Mouse (Mus musculus): Measurements from ENCODE around the gene Atp5j. TPM values are rescaled to one million over a fixed set of nuclear protein-coding genes. Genes with fewer than 3 reads are reported as not detected.

Gene Atp5j
- total and polyA plus RNA-seq, 2 experiments from 2014 or later, result 151 to 1,026 TPM

GRCm38 (mm10) chr16:84796678-84797077 is 38.7 kb downstream of the Atp5j start:
- Histone ChIP-seq H3K4me2 (ENCODE audit: low read depth, low read length) (no peak overlapping the region), H3K4me1 (ENCODE audit: insufficient read depth, low read length) (no peaks in the 10 kb centered on the region), H3K4me3 (ENCODE audit: low read length) (no peak overlapping the region), H3K27me3 (ENCODE audit: insufficient read depth, low read length) (no peaks in the 10 kb centered on the region), H3K27ac (no peak overlapping the region), H3K9ac (replicated peaks; ENCODE audit: low read length) (no peak overlapping the region), H3K36me3 (ENCODE audit: insufficient read depth, low read length) (no peaks in the 10 kb centered on the region), H3K9me3 (ENCODE audit: low read length) (no peaks in the 10 kb centered on the region)
- no peak for DNase-seq (ENCODE audit: low spot score)
- no peak for ATAC-seq
- no peak for TF ChIP-seq CTCF (IDR thresholded peaks at IDR 0.05; ENCODE audit: low read depth)
- 57% methylated on average over 9 of the region's 9 CpGs for WGBS

- Histone ChIP-seq H3K4me2 (ENCODE audit: low read depth, low read length) (no peak overlapping the region), H3K27ac (no peak overlapping the region), H3K4me3 (ENCODE audit: low read length) (no peak overlapping the region), H3K27me3 (ENCODE audit: insufficient read depth, low read length) (no peaks in the 10 kb centered on the region), H3K36me3 (ENCODE audit: insufficient read depth, low read length) (no peaks in the 10 kb centered on the region), H3K9me3 (ENCODE audit: low read length) (no peaks in the 10 kb centered on the region), H3K9ac (replicated peaks; ENCODE audit: low read length) (no peak overlapping the region), H3K4me1 (ENCODE audit: insufficient read depth, low read length) (no peaks in the 10 kb centered on the region)
- WGBS, result 56% methylated on average over 3 of the region's 3 CpGs
- no peak for TF ChIP-seq CTCF (IDR thresholded peaks at IDR 0.05; ENCODE audit: low read depth)
- no peak for DNase-seq (ENCODE audit: low spot score)
- no peak for ATAC-seq
Measured at GRCm38 (mm10) chr16:84795337-84795736, 40.1 kb downstream of the Atp5j start.

- WGBS, result 92% methylated on average over 14 of the region's 14 CpGs
- H3K4me1 ChIP-seq (ENCODE audit: insufficient read depth, low read length), result no peaks in the 10 kb centered on the region
Measured at GRCm38 (mm10) chr16:84793401-84793800, 42.0 kb downstream of the Atp5j start.

GRCm38 (mm10) chr16:84790595-84791165 is 44.7 kb downstream of the Atp5j start:
- Histone ChIP-seq H3K36me3 (ENCODE audit: insufficient read depth, low read length) (no peaks in the 10 kb centered on the region), H3K4me1 (ENCODE audit: insufficient read depth, low read length) (no peaks in the 10 kb centered on the region), H3K4me3 (ENCODE audit: low read length) (no peak overlapping the region), H3K27me3 (ENCODE audit: insufficient read depth, low read length) (no peaks in the 10 kb centered on the region), H3K4me2 (ENCODE audit: low read depth, low read length) (no peak overlapping the region), H3K9me3 (ENCODE audit: low read length) (no peaks in the 10 kb centered on the region), H3K27ac (no peak overlapping the region), H3K9ac (replicated peaks; ENCODE audit: low read length) (no peak overlapping the region)
- ATAC-seq (no peak), DNase-seq (ENCODE audit: low spot score) (no peak)
- no peak for TF ChIP-seq CTCF (IDR thresholded peaks at IDR 0.05; ENCODE audit: low read depth)
- 95% methylated on average over 2 of the region's 2 CpGs for WGBS

More at GRCm38 (mm10) chr16:84793401-84793800, 42.0 kb downstream of the Atp5j start:
- DNase-seq (ENCODE audit: low spot score), result no peak
- Histone ChIP-seq H3K9ac (replicated peaks; ENCODE audit: low read length) (no peak overlapping the region), H3K27ac (no peak overlapping the region), H3K4me2 (ENCODE audit: low read depth, low read length) (no peak overlapping the region), H3K9me3 (ENCODE audit: low read length) (no peaks in the 10 kb centered on the region), H3K27me3 (ENCODE audit: insufficient read depth, low read length) (no peaks in the 10 kb centered on the region), H3K36me3 (ENCODE audit: insufficient read depth, low read length) (no peaks in the 10 kb centered on the region), H3K4me3 (ENCODE audit: low read length) (no peak overlapping the region)
- ATAC-seq, result no peak
- TF ChIP-seq CTCF (IDR thresholded peaks at IDR 0.05; ENCODE audit: low read depth), result no peak

- H3K36me3 ChIP-seq (ENCODE audit: insufficient read depth, low read length), result no peaks in the 10 kb centered on the region
- no peak overlapping the region for H3K4me2 ChIP-seq (ENCODE audit: low read depth, low read length)
- DNase-seq (ENCODE audit: low spot score) (no peak), ATAC-seq (no peak)
- no peaks in the 10 kb centered on the region for H3K27me3 ChIP-seq (ENCODE audit: insufficient read depth, low read length)
- H3K9me3 ChIP-seq (ENCODE audit: low read length), result no peaks in the 10 kb centered on the region
- H3K4me3 ChIP-seq (ENCODE audit: low read length), result no peak overlapping the region
- H3K27ac ChIP-seq, result no peak overlapping the region
- TF ChIP-seq CTCF (IDR thresholded peaks at IDR 0.05; ENCODE audit: low read depth), result no peak
- H3K9ac ChIP-seq (replicated peaks; ENCODE audit: low read length), result no peak overlapping the region
- H3K4me1 ChIP-seq (ENCODE audit: insufficient read depth, low read length), result no peaks in the 10 kb centered on the region
- 35% methylated on average over 7 of the region's 7 CpGs for WGBS
Measured at GRCm38 (mm10) chr16:84784966-84785365, 50.5 kb downstream of the Atp5j start.

GRCm38 (mm10) chr16:84783279-84783678 is 52.1 kb downstream of the Atp5j start:
- H3K9ac ChIP-seq (replicated peaks; ENCODE audit: low read length), result no peak overlapping the region
- no peak for TF ChIP-seq CTCF (IDR thresholded peaks at IDR 0.05; ENCODE audit: low read depth)
- H3K27me3 ChIP-seq (ENCODE audit: insufficient read depth, low read length), result no peaks in the 10 kb centered on the region
- 47% methylated on average over 2 of the region's 2 CpGs for WGBS
- H3K27ac ChIP-seq, result no peak overlapping the region
- H3K4me2 ChIP-seq (ENCODE audit: low read depth, low read length), result no peak overlapping the region
- ATAC-seq (no peak), DNase-seq (ENCODE audit: low spot score) (no peak)
- H3K4me1 ChIP-seq (ENCODE audit: insufficient read depth, low read length), result no peaks in the 10 kb centered on the region
- H3K9me3 ChIP-seq (ENCODE audit: low read length), result no peaks in the 10 kb centered on the region
- H3K36me3 ChIP-seq (ENCODE audit: insufficient read depth, low read length), result no peaks in the 10 kb centered on the region
- H3K4me3 ChIP-seq (ENCODE audit: low read length), result no peak overlapping the region

GRCm38 (mm10) chr16:84779718-84780117 is 55.7 kb downstream of the Atp5j start:
- Histone ChIP-seq H3K27ac (no peak overlapping the region), H3K36me3 (ENCODE audit: insufficient read depth, low read length) (no peaks in the 10 kb centered on the region), H3K4me3 (ENCODE audit: low read length) (no peak overlapping the region), H3K9me3 (ENCODE audit: low read length) (no peaks in the 10 kb centered on the region), H3K9ac (replicated peaks; ENCODE audit: low read length) (no peak overlapping the region), H3K4me1 (ENCODE audit: insufficient read depth, low read length) (no peaks in the 10 kb centered on the region), H3K27me3 (ENCODE audit: insufficient read depth, low read length) (no peaks in the 10 kb centered on the region), H3K4me2 (ENCODE audit: low read depth, low read length) (no peak overlapping the region)
- no peak for TF ChIP-seq CTCF (IDR thresholded peaks at IDR 0.05; ENCODE audit: low read depth)
- ATAC-seq, result no peak
- DNase-seq (ENCODE audit: low spot score), result no peak
- WGBS, result 84% methylated on average over 5 of the region's 5 CpGs
